8 mouse cellular contexts compared by ENCODE assay signal in genomic region chr3:82274196-82274937, GRCm38 (mm10).
DNase-seq lines count a peak whose midpoint lies in the region; ATAC-seq and TF ChIP-seq lines count a peak whose summit lies in the region.

No protein-coding gene starts in this region.

- no peaks in the 10 kb centered on the region; the same call in 1 of the 2 replicates for H3K4me1 ChIP-seq in kidney, embryonic 16.5 days (ENCODE audit: insufficient read depth, low read length)
- H3K4me1 ChIP-seq in heart, embryonic 12.5 days (replicated peaks): peaks cover 27% of the 10 kb centered on the region
- H3K4me1 ChIP-seq in lung, postnatal 0 days (ENCODE audit: insufficient read depth, low read depth, low read length): no peaks in the 10 kb centered on the region

- no peak overlapping the region for H3K4me2 ChIP-seq in kidney, embryonic 16.5 days (replicated peaks; ENCODE audit: low read depth, low read length)
- peak overlapping the region; percentile 44 for H3K4me2 ChIP-seq in heart, embryonic 12.5 days
- H3K4me2 ChIP-seq in lung, postnatal 0 days (replicated peaks; ENCODE audit: low read depth, low read length): no peak overlapping the region

- no peaks in the 10 kb centered on the region for H3K9me3 ChIP-seq in kidney, embryonic 16.5 days (ENCODE audit: low read length)
- H3K9me3 ChIP-seq in heart, embryonic 12.5 days (replicated peaks): no peaks in the 10 kb centered on the region
- H3K9me3 ChIP-seq in lung, postnatal 0 days (ENCODE audit: low read length): no peaks in the 10 kb centered on the region

- H3K36me3 ChIP-seq in kidney, embryonic 16.5 days (ENCODE audit: insufficient read depth, low read length): no peaks in the 10 kb centered on the region
- H3K36me3 ChIP-seq in heart, embryonic 12.5 days: no peaks in the 10 kb centered on the region
- no peaks in the 10 kb centered on the region for H3K36me3 ChIP-seq in lung, postnatal 0 days (ENCODE audit: insufficient read depth, low read length)

- peak; percentile 63; the same call in 1 of the 2 replicates for ATAC-seq in kidney, embryonic 16.5 days (ENCODE audit: low FRiP score, low TSS enrichment)
- peak; percentile 64 for ATAC-seq in heart, embryonic 12.5 days (ENCODE audit: insufficient number of reproducible peaks, low FRiP score)
- peak; percentile 46 for ATAC-seq in lung, postnatal 0 days

- H3K4me3 ChIP-seq in kidney, embryonic 16.5 days (ENCODE audit: low read length): no peak overlapping the region
- no peak overlapping the region for H3K4me3 ChIP-seq in heart, embryonic 12.5 days
- H3K4me3 ChIP-seq in lung, postnatal 0 days (ENCODE audit: low read depth, low read length): no peak overlapping the region

- no peak for TF ChIP-seq CTCF in lung, postnatal 0 days (IDR thresholded peaks at IDR 0.05)

- no peak for TF ChIP-seq EP300 in lung, postnatal 0 days (IDR thresholded peaks at IDR 0.05)

- H3K9ac ChIP-seq in kidney, embryonic 16.5 days (replicated peaks; ENCODE audit: low read length): no peak overlapping the region
- H3K9ac ChIP-seq in heart, embryonic 12.5 days: no peak overlapping the region
- no peak overlapping the region for H3K9ac ChIP-seq in lung, postnatal 0 days (replicated peaks; ENCODE audit: low read depth)

- H3K27me3 ChIP-seq in kidney, embryonic 16.5 days (ENCODE audit: insufficient read depth, low read length): no peaks in the 10 kb centered on the region
- H3K27me3 ChIP-seq in heart, embryonic 12.5 days (replicated peaks): no peaks in the 10 kb centered on the region
- H3K27me3 ChIP-seq in lung, postnatal 0 days (replicated peaks; ENCODE audit: insufficient read depth, low read length): no peaks in the 10 kb centered on the region

- DNase-seq in kidney, adult 9 months: no peak
- peak; percentile 40 for DNase-seq in brain, embryonic 18.5 days (ENCODE audit: low read depth, low spot score)
- no peak for DNase-seq in lung, postnatal 0 days (ENCODE audit: low spot score)
- DNase-seq in thymus, postnatal 36 days: no peak
- no peak for DNase-seq in adrenal gland, postnatal 4 days (ENCODE audit: low spot score in 2 of 2)
- DNase-seq in thymus, postnatal 10 days (ENCODE audit: low spot score in 2 of 2): no peak

- WGBS in kidney, embryonic 16.5 days: 49% methylated on average over 6 of the region's 6 CpGs
- WGBS in heart, embryonic 12.5 days: 8% methylated on average over 6 of the region's 6 CpGs
- WGBS in lung, postnatal 0 days: 31% methylated on average over 6 of the region's 6 CpGs

- peak overlapping the region; percentile 76 for H3K27ac ChIP-seq in kidney, embryonic 16.5 days (ENCODE audit: low read length)
- H3K27ac ChIP-seq in heart, embryonic 12.5 days (ENCODE audit: poor library complexity, severe bottlenecking): peak overlapping the region; percentile 94
- H3K27ac ChIP-seq in lung, postnatal 0 days (ENCODE audit: low read length): no peak overlapping the region
